Mouse (Mus musculus): ENCODE data around the gene Sptb. TPM values are rescaled to one million over a fixed set of nuclear protein-coding genes. Genes with fewer than 3 reads are reported as not detected.

Gene Sptb
- polyA plus RNA-seq, 1 experiment from 2014 or later: 3.3 TPM

DNA sequence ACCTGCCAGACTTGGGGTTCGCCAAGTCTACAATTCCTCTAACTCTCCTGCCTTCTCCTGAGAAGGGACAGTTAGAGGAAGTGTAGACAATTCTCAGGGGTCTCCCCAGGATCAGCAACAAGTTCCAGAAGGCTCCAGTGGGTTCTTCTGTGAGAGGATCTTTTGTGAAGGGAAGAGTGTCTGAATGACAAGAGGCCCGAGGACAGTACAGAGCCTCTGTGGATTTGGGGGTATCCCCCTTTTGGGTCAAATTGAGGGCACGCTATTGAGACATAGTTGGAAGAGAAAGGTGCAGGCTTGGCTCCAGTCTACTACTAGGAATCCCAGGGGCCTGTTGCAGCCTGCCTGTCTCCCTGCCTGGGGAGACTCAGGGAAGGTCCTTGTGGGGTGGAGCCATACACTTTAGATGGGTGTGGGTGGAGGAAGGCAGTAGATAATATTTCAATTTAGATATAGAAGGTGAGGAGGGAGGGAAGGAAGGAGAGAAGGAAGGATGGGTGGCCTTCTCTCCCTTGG, 155.4 kb downstream of the Sptb start:
- Histone ChIP-seq H3K9me3 (ENCODE audit: control insufficient read depth, low read length) (no peaks in the 10 kb centered on the region), H3K9ac (ENCODE audit: low read depth, low read length) (no peak overlapping the region), H3K27ac (replicated peaks; ENCODE audit: low read depth, low read length) (no peak overlapping the region), H3K4me2 (ENCODE audit: low read depth, low read length) (no peak overlapping the region), H3K27me3 (replicated peaks; ENCODE audit: control insufficient read depth, insufficient read depth, low read length) (no peaks in the 10 kb centered on the region), H3K4me3 (ENCODE audit: low read depth, low read length) (no peak overlapping the region), H3K36me3 (ENCODE audit: control insufficient read depth, insufficient read depth, low read length) (peaks cover under 1% of the 10 kb centered on the region; the same call in 1 of the 2 replicates), H3K4me1 (ENCODE audit: control insufficient read depth, insufficient read depth, low read length) (peaks cover 5% of the 10 kb centered on the region; the same call in 1 of the 2 replicates)
- 0 out of 2 replicates have a peak, but pooled peaks have one; percentile 48 for ATAC-seq (ENCODE audit: low read depth)
- WGBS: 74% methylated on average over 3 of the region's 3 CpGs
- peak; percentile 68 for DNase-seq (ENCODE audit: low spot score)

DNA sequence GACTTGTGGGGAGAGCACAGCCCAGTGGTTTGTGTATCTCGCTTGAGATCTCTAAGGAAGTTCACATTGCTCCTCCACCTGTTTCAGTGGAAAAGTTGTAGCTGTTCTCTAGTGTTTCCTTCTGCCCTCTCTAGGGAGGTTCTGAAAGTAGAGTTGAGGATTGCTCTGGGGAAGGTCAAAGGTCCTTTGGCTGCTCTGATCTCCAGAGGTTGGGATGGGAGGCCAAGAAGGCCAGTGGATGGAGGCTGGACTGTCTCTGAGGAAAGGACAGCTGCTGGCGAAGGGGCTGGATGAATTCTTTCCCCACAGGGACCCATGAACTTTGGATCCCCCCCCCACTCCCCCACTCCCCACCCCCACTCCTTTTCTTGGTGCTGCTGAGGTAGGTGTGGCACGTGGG, 156.0 kb downstream of the Sptb start:
- no peak for DNase-seq (ENCODE audit: low spot score)
- no peaks in the 10 kb centered on the region for H3K27me3 ChIP-seq (replicated peaks; ENCODE audit: control insufficient read depth, insufficient read depth, low read length)
- H3K9me3 ChIP-seq (ENCODE audit: control insufficient read depth, low read length): no peaks in the 10 kb centered on the region
- H3K4me2 ChIP-seq (ENCODE audit: low read depth, low read length): no peak overlapping the region
- no peak overlapping the region for H3K9ac ChIP-seq (ENCODE audit: low read depth, low read length)
- no peaks in the 10 kb centered on the region for H3K36me3 ChIP-seq (ENCODE audit: control insufficient read depth, insufficient read depth, low read length)
- no peak overlapping the region for H3K27ac ChIP-seq (replicated peaks; ENCODE audit: low read depth, low read length)
- WGBS: 61% methylated on average over 2 of the region's 3 CpGs
- no peak for ATAC-seq (ENCODE audit: low read depth)
- peaks cover 5% of the 10 kb centered on the region; the same call in 1 of the 2 replicates for H3K4me1 ChIP-seq (ENCODE audit: control insufficient read depth, insufficient read depth, low read length)
- H3K4me3 ChIP-seq (ENCODE audit: low read depth, low read length): no peak overlapping the region

DNA sequence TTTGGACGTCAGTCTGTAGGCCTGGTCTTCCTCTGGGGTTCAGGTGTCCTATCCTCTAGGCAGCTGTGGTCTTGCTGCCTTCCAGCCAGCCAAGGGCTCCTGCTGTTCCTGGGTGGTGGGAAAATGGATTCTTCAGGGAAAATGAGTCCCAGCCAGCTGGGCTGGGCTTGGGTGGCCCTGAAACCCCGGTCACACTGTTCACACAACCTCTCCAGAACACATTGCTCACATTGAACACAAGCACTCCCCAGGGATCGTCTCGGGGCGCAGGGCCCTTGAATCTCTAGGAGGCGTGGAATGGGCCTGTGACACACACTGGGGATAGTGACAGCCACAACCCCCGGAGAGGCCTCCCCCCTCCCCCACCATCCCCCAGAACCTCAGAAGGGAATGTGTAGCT, 156.4 kb downstream of the Sptb start:
- no peak overlapping the region for H3K27ac ChIP-seq (replicated peaks; ENCODE audit: low read depth, low read length)
- H3K4me1 ChIP-seq (ENCODE audit: control insufficient read depth, insufficient read depth, low read length): peaks cover 5% of the 10 kb centered on the region; the same call in 1 of the 2 replicates
- no peak overlapping the region for H3K4me3 ChIP-seq (ENCODE audit: low read depth, low read length)
- no peaks in the 10 kb centered on the region for H3K27me3 ChIP-seq (replicated peaks; ENCODE audit: control insufficient read depth, insufficient read depth, low read length)
- H3K4me2 ChIP-seq (ENCODE audit: low read depth, low read length): no peak overlapping the region
- H3K9me3 ChIP-seq (ENCODE audit: control insufficient read depth, low read length): no peaks in the 10 kb centered on the region
- 67% methylated on average over 7 of the region's 7 CpGs for WGBS
- H3K36me3 ChIP-seq (ENCODE audit: control insufficient read depth, insufficient read depth, low read length): no peaks in the 10 kb centered on the region
- H3K9ac ChIP-seq (ENCODE audit: low read depth, low read length): no peak overlapping the region
- no peak for ATAC-seq (ENCODE audit: low read depth)
- DNase-seq (ENCODE audit: low spot score): no peak

DNA sequence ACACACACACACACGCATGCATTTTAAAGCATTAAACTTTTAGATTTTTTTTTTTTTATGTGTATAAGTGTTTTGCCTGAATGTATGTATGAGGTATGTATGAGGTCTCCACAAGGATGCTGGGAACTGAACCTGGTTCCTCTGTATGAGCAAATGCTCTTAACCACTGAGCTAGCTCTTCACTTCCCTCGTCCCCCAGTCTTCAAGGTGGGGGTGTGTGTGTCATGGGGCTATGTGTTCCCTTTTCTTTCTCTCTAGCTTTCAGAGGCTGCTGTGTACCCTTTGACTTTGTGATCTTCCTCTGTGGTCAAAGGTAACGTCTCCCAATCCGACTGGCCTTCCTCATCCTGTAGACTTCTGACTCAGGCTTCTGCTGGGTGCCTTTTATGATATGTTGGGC, 157.4 kb downstream of the Sptb start:
- ATAC-seq (ENCODE audit: low read depth) (no peak), DNase-seq (ENCODE audit: low spot score) (no peak)
- H3K4me1 ChIP-seq (ENCODE audit: control insufficient read depth, insufficient read depth, low read length): peaks cover 5% of the 10 kb centered on the region; the same call in 1 of the 2 replicates
- H3K9ac ChIP-seq (ENCODE audit: low read depth, low read length): no peak overlapping the region
- 0 out of 2 replicates have a peak, but pooled peaks cover 4% of the 10 kb centered on the region for H3K27me3 ChIP-seq (replicated peaks; ENCODE audit: control insufficient read depth, insufficient read depth, low read length)
- H3K36me3 ChIP-seq (ENCODE audit: control insufficient read depth, insufficient read depth, low read length): no peaks in the 10 kb centered on the region
- H3K9me3 ChIP-seq (ENCODE audit: control insufficient read depth, low read length): no peaks in the 10 kb centered on the region
- H3K27ac ChIP-seq (replicated peaks; ENCODE audit: low read depth, low read length): no peak overlapping the region
- no peak overlapping the region for H3K4me3 ChIP-seq (ENCODE audit: low read depth, low read length)
- 83% methylated on average over 4 of the region's 4 CpGs for WGBS
- H3K4me2 ChIP-seq (ENCODE audit: low read depth, low read length): no peak overlapping the region

DNA sequence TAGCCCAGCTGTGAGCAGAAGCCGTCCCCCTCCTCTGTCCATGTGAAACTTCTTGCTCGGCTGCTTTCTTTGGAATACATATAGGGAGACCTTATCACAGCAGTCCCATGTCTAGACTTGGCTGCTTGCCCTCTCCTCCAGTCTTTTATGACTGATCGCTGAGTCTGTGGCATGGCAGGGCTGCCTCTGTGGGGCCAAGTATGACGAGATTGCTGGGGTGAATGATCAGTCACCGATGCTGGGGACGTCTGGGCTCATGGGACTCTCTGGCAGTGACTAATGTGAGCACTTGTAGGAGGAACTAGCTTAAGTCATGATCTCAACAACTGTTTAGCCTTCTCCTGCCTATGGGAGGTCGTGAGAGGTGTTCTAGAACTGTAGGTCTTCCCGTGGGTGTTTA, 158.0 kb downstream of the Sptb start:
- 63% methylated on average over 8 of the region's 8 CpGs for WGBS
- 0 out of 2 replicates have a peak, but pooled peaks cover 5% of the 10 kb centered on the region for H3K27me3 ChIP-seq (replicated peaks; ENCODE audit: control insufficient read depth, insufficient read depth, low read length)
- no peaks in the 10 kb centered on the region for H3K9me3 ChIP-seq (ENCODE audit: control insufficient read depth, low read length)
- no peak for ATAC-seq (ENCODE audit: low read depth)
- no peak overlapping the region for H3K9ac ChIP-seq (ENCODE audit: low read depth, low read length)
- no peak overlapping the region for H3K27ac ChIP-seq (replicated peaks; ENCODE audit: low read depth, low read length)
- H3K4me2 ChIP-seq (ENCODE audit: low read depth, low read length): no peak overlapping the region
- DNase-seq (ENCODE audit: low spot score): peak; percentile 67
- no peaks in the 10 kb centered on the region for H3K36me3 ChIP-seq (ENCODE audit: control insufficient read depth, insufficient read depth, low read length)
- H3K4me1 ChIP-seq (ENCODE audit: control insufficient read depth, insufficient read depth, low read length): peaks cover 5% of the 10 kb centered on the region
- no peak overlapping the region for H3K4me3 ChIP-seq (ENCODE audit: low read depth, low read length)

DNA sequence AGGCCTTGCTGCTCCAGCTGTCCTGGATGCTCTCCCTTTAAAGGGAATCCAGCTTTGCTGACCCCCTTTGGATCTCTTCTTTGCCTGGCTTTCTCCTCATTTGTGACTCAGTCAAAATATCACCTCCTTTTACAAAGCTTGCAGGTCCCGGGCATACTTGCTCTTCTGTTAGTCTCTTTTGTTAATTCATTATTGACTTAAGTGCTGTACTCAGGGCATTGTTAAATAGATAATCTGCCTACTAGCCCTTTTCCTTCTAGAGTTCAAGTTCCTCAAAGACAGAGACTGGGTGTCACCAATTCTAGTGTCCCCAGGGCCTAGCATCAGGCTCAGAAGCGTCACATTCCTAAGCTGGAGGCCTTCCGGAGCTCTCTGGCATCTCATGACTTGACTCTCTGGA, 161.1 kb downstream of the Sptb start:
- no peak overlapping the region for H3K27ac ChIP-seq (replicated peaks; ENCODE audit: low read depth, low read length)
- DNase-seq (ENCODE audit: low spot score): no peak
- H3K4me1 ChIP-seq (ENCODE audit: control insufficient read depth, insufficient read depth, low read length): peaks cover 18% of the 10 kb centered on the region
- H3K4me3 ChIP-seq (ENCODE audit: low read depth, low read length): no peak overlapping the region
- no peak overlapping the region for H3K9ac ChIP-seq (ENCODE audit: low read depth, low read length)
- ATAC-seq (ENCODE audit: low read depth): no peak
- no peaks in the 10 kb centered on the region for H3K36me3 ChIP-seq (ENCODE audit: control insufficient read depth, insufficient read depth, low read length)
- H3K9me3 ChIP-seq (ENCODE audit: control insufficient read depth, low read length): no peaks in the 10 kb centered on the region
- 67% methylated on average over 3 of the region's 3 CpGs for WGBS
- H3K27me3 ChIP-seq (replicated peaks; ENCODE audit: control insufficient read depth, insufficient read depth, low read length): peaks cover 14% of the 10 kb centered on the region; the same call in 1 of the 2 replicates
- H3K4me2 ChIP-seq (ENCODE audit: low read depth, low read length): no peak overlapping the region

GRCm38 (mm10) chr12:76548082-76548423, 162.3 kb downstream of the Sptb start:
- WGBS: 12% methylated on average over 7 of the region's 7 CpGs
- Histone ChIP-seq H3K4me3 (ENCODE audit: low read depth, low read length) (no peak overlapping the region; the same call in 1 of the 2 replicates), H3K9ac (ENCODE audit: low read depth, low read length) (no peak overlapping the region), H3K4me1 (ENCODE audit: control insufficient read depth, insufficient read depth, low read length) (peaks cover 18% of the 10 kb centered on the region), H3K27ac (replicated peaks; ENCODE audit: low read depth, low read length) (peak overlapping the region; percentile 77), H3K9me3 (ENCODE audit: control insufficient read depth, low read length) (no peaks in the 10 kb centered on the region), H3K36me3 (ENCODE audit: control insufficient read depth, insufficient read depth, low read length) (no peaks in the 10 kb centered on the region), H3K4me2 (ENCODE audit: low read depth, low read length) (peak overlapping the region; percentile 27), H3K27me3 (replicated peaks; ENCODE audit: control insufficient read depth, insufficient read depth, low read length) (peaks cover 14% of the 10 kb centered on the region; the same call in 1 of the 2 replicates)
- no peak for DNase-seq (ENCODE audit: low spot score)
- no peak for ATAC-seq (ENCODE audit: low read depth)

GRCm38 (mm10) chr12:76547409-76548081, 162.8 kb downstream of the Sptb start:
- peak overlapping the region; percentile 24 for H3K4me3 ChIP-seq (ENCODE audit: low read depth, low read length)
- H3K27me3 ChIP-seq (replicated peaks; ENCODE audit: control insufficient read depth, insufficient read depth, low read length): peaks cover 14% of the 10 kb centered on the region; the same call in 1 of the 2 replicates
- peak overlapping the region; percentile 77 for H3K27ac ChIP-seq (replicated peaks; ENCODE audit: low read depth, low read length)
- H3K4me1 ChIP-seq (ENCODE audit: control insufficient read depth, insufficient read depth, low read length): peaks cover 18% of the 10 kb centered on the region
- DNase-seq (ENCODE audit: low spot score): peak; percentile 93
- ATAC-seq (ENCODE audit: low read depth): peak; percentile 92
- peak overlapping the region; percentile 53 for H3K4me2 ChIP-seq (ENCODE audit: low read depth, low read length)
- H3K36me3 ChIP-seq (ENCODE audit: control insufficient read depth, insufficient read depth, low read length): no peaks in the 10 kb centered on the region
- H3K9ac ChIP-seq (ENCODE audit: low read depth, low read length): no peak overlapping the region
- WGBS: 24% methylated on average over 13 of the region's 13 CpGs
- H3K9me3 ChIP-seq (ENCODE audit: control insufficient read depth, low read length): no peaks in the 10 kb centered on the region

All from embryonic facial prominence, embryonic 14.5 days (tissue).